Mouse (Mus musculus) cerebellum, adult 2 months (tissue): Measurements from ENCODE around the gene Ankmy1. TPM values are rescaled to one million over a fixed set of nuclear protein-coding genes. Genes with fewer than 3 reads are reported as not detected.
A peak's percentile ranks its signal among the peaks of the same experiment; 100 is the strongest.

Experiments
- DNase-seq, 2 experiments: peaks; one replicate each; pipeline ENCODE4 v3.0.0; 2021
- H3K27ac ChIP-seq: fragments of 200-500 bp; 2 replicates; pipeline ENCODE4 v1.5.1; 2012; ENCODE audit warnings: low read length, control low read depth, inconsistent platforms; ENCODE audit not compliant: insufficient read depth
- H3K27me3 ChIP-seq: fragments of 200-500 bp; 2 replicates; pipeline ENCODE4 v1.6.1; 2012; ENCODE audit warnings: inconsistent platforms, mild to moderate bottlenecking, low read length, moderate library complexity; ENCODE audit not compliant: control insufficient read depth, insufficient read depth
- H3K4me1 ChIP-seq: fragments of 200-500 bp; 2 replicates; pipeline ENCODE4 v1.6.1; 2011; ENCODE audit warnings: low read length; ENCODE audit not compliant: control insufficient read depth, insufficient read depth
- H3K4me3 ChIP-seq: fragments of 200-500 bp; replicated peaks from 2 replicates; pipeline ENCODE3; 2011; ENCODE audit warnings: mild to moderate bottlenecking, low read depth, low read length, control low read depth; ENCODE audit not compliant: insufficient read depth
- CTCF ChIP-seq: fragments of 200-500 bp; IDR thresholded peaks from 2 replicates; pipeline ENCODE4 v1.5.1; 2011; ENCODE audit warnings: low read depth, mild to moderate bottlenecking, control low read depth, low read length, moderate library complexity, borderline replicate concordance; ENCODE audit not compliant: insufficient read depth
- POLR2A ChIP-seq: fragments of 200-500 bp; IDR thresholded peaks from 2 replicates; pipeline ENCODE4 v1.6.1; 2011; ENCODE audit warnings: low read length, control low read depth, borderline replicate concordance; ENCODE audit not compliant: insufficient read depth
- whole genome bisulfite sequencing: fragments of 180-500 bp; shearing (Covaris S2); methylation state at CpG from one replicate; pipeline ENCODE4 v1.1.7; 2018; 5-methylcytosine and 5-hydroxymethylcytosine counted together
- polyA plus RNA-seq: library from polyadenylated mRNA; depleted of rRNA; stranded (reverse); fragments of >200 nt; gene quantifications from 2 replicates; pipeline ENCODE4 v1.2.3, GENCODE M21; 2012

Gene Ankmy1
- polyA plus RNA-seq, 1 experiment, result 0.46 TPM

DNA sequence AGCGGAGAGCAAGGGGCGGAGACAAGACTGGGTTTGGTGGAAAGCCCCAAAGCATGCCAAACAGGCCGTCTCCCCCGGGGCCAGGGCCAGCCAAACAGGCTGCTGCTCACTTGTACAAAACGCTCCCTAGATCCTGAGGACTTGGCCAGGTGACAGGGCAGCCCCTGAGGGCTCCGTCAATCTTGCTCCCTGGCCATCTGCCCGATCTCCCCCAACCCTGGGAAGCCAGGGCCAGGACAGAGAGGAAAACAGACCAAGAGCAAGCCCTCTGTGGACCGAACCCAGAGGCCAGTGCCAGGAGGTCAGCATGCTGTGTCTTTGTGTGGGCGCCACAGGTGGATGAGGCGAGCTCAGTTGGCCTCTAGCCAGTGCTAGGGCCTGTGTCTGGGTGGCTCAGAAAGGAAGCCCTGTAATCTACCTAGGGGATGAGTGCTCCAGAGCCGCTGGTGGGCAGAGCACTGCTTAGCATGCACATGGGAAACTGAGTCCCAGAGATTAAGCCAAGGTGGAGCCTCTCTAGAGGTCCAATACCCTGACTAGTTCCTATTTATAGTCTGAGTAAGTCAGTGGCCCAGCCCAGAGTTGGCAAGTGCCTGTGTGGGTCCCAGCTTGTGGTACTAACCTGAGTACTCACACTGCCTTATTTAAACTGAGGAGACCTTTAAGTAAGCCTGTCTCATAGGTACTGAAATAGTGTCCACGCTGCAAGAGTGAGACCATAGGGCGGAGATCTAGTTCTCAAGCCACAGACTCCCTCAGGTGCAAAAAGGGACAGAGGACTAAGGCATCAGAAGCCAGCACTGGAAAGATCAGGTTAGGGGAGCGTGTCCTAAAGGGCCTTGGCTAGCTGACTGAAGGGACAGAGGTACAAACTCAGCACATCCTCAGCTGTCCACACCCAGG lies 64.5 kb downstream of the Ankmy1 start:
- Histone ChIP-seq H3K4me3 (no peak overlapping the region), H3K27me3 (no peaks in the 10 kb centered on the region), H3K27ac (no peak overlapping the region), H3K4me1 (peaks cover 47% of the 10 kb centered on the region)
- DNase-seq, result peak; percentile 70 to 72
- no peak for TF ChIP-seq CTCF
- TF ChIP-seq POLR2A, result no peak
- 18% methylated on average over 14 of the region's 14 CpGs for WGBS

DNA sequence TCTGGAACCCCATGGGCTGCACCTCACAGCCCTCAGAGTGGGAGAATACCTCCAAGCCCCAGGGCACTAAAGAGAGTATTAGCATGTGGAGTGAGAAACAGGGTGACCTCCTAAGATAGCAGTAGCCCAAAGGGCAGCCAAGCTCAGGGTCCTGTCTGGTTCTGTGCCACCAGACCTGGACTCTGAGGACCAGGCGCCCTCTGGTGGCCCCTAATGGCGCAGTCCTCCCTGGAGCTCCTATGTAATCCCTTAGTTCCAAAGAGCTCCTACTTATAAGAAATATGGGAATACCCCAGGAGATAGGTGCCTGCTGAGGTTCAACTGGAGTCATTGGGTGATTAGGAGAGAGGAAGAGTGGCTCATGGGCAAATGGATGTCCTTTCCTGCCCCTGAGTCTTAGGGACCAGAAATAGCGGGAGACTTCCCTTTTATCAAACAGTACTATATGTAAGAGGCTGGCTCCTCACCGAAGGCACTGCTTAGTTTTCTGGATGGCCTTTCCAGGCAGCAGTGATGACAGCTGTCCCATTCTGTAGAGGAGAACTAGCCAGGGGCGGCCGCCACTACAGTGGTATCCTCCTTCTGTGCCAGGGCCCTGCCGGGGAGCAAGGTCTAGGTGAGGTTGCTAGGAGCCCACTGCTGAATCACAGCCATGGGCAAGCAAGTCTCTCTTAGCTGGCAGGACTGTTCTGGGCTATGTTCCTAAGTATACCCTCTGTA lies 68.6 kb downstream of the Ankmy1 start:
- Histone ChIP-seq H3K27me3 (no peaks in the 10 kb centered on the region), H3K4me1 (peaks cover 37% of the 10 kb centered on the region), H3K4me3 (peak overlapping the region; percentile 24), H3K27ac (no peak overlapping the region)
- DNase-seq, result peak; percentile 82 to 87
- 16% methylated on average over 7 of the region's 7 CpGs for WGBS
- TF ChIP-seq CTCF (peak; percentile 87), POLR2A (no peak)

DNA sequence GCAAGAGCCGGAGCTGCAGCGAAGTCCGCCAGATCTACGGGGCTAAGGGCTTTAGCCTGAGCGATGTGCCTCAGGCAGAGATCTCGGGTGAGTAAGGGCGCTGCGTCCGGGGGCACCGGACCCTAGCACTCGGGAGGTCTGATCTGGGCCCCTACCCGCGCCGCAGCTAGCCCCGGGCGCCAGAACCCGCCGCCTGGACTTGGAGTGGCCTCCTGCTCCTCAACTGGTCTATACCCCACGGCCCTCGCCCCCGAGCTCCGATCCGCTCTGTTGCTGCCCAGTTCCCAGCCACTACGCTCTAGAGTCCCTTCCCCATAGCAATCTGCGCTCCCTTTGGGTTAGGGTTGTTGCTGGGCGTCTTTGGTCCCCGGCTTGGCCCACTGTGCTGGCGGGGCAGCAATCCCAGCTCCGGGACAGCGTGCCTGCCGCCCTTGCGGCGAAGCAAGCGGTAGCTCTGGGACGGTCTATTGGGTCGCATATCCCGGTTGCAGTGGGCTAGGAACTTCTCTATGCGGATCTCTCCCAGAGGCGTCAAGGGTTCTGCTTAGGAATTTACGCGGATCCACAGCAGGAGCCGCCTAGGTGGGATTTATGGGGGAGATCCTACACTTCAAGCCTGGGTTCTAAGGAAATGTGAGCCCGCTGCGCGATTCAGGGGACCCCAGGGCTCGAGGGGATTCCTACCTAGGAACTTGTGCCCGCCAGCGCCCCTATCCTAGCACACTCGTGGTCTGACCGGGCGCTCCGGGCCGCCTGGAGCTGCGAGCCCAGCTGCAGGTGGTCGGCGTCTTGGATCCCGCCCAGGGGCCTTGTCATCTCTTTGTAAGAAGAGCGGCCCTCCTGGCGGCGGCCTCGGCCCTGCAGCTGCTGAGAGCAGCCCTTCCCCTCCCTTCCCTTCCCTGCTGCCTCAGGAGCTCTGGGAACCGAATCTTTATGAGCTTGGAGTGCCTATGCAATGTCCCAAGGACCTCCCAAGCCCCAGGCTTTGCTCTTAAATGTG lies 70.4 kb downstream of the Ankmy1 start:
- TF ChIP-seq CTCF (no peak), POLR2A (no peak)
- Histone ChIP-seq H3K27me3 (no peaks in the 10 kb centered on the region), H3K27ac (peak overlapping the region; percentile 84), H3K4me1 (peaks cover 20% of the 10 kb centered on the region), H3K4me3 (peak overlapping the region; percentile 86)
- WGBS, result 1% methylated on average over 62 of the region's 62 CpGs
- peak; percentile 50 to 71 for DNase-seq

DNA sequence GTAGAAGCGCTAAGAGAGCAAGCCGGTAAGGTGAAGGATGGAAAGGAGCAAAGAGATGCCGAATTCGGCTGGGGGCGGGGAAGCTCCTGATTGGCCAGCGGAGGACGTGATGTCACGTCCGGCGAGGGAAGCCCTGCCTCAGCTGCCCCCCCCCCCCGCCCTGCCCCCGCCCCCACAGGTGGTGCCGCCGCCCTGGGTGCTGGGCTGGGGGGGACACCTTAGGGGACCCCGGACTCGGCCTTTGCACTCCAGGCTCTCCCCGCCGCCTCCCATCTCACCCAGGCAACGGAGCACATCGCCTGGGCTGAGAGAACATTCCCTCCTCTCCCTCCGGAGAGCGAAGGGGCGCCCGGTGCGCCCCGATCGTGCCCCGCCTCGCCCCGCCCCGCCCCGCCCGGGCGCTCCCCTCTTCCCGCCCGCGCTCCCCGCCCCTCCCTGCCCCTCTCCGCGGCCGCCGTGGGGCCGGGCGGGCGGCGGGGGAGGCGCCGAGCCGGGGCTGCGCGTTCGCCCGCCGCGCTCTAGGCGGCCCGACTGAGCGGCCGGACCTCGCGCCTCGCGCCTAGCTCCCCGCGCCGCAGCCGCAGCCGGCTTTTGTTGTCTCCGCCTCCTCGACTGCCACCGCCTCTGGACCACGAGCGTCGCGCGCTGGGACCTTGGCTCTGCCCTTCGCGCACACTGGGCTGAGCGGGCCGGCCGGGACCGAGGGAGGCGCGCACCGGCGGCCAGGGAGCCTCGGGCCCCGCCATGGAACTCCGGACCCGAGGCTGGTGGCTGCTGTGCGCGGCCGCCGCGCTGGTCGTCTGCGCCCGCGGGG lies 71.3 kb downstream of the Ankmy1 start, which contains the start of gene Gpc1:
Gpc1 (plus strand) TSS at position 458 of the 814 bp plus-strand sequence.
- H3K27me3 ChIP-seq, result no peaks in the 10 kb centered on the region
- WGBS, result under 1% methylated on average over 70 of the region's 99 CpGs
- H3K4me3 ChIP-seq, result peak within 1 kb of the TSS; percentile 86
- peak within 1 kb of the TSS; percentile 96 for H3K27ac ChIP-seq
- peaks cover 14% of the 10 kb centered on the region for H3K4me1 ChIP-seq
- DNase-seq, result peak; percentile 95
- no peak for TF ChIP-seq CTCF
- TF ChIP-seq POLR2A, result peak; percentile 93

DNA sequence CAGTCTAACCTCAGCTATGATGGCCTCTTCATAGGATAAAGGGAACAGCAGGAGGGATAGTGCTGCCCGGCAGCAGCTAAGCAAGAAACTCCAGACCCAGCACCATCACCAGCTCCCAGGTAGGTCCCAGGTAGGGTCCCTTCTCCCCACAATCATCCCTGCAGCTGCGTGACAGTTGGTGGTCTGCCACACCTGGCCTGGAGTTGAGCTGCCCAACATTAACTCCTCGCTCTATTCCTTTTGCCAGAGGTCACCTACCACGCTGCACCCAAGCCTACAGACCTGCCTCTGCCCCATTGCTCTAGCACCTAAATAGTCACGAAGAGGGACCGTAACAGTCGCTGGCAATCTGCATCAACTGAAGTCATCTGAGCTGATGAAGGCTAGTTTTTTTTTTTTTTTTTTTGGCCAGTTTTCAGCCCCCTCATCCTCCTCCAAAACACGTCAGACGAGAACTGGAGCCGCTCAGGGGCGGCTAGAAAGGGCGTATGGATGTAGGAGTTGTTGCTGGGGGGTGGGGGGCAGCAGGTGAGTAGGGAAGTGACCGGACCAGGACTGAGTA lies 72.0 kb downstream of the Ankmy1 start:
- peaks cover 14% of the 10 kb centered on the region for H3K4me1 ChIP-seq
- 3% methylated on average over 13 of the region's 13 CpGs for WGBS
- peak overlapping the region; percentile 95 for H3K27ac ChIP-seq
- H3K27me3 ChIP-seq, result no peaks in the 10 kb centered on the region
- no peak; the same call in 1 of the 2 replicates for TF ChIP-seq POLR2A
- no peak for TF ChIP-seq CTCF
- peak overlapping the region; percentile 85 for H3K4me3 ChIP-seq
- peak in 1 of 2 experiments; percentile 42 for DNase-seq

DNA sequence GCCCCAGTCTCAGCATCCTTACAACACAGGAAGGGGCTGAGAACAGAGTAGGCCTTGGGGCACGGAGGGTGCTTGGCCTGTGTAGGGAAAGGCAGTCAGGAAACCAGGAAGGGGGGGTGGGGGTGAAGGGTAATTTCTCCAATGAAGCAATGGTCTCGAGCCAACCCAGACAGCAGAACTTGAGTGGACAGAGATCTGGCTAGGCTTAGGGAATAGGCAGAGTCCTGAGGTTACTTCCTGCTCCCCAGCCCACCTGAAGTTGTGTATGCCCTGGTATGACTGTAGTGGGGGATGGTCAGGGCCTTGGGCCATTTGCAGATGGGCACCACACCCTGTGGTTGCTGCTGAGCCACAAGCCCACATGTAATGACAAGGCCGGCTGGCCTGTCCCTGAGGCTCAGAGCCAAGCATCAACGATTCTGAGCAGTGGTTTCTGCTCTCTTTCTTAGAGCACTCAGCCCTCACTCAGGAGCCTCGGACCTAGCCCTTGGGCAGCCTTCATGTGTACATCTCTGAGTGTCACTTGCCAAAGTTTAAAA lies 86.9 kb downstream of the Ankmy1 start:
- H3K27me3 ChIP-seq, result no peaks in the 10 kb centered on the region
- DNase-seq, result no peak
- WGBS, result 60% methylated on average over 5 of the region's 5 CpGs
- no peak overlapping the region for H3K4me3 ChIP-seq
- H3K27ac ChIP-seq, result no peak overlapping the region
- TF ChIP-seq CTCF (no peak), POLR2A (no peak)
- H3K4me1 ChIP-seq, result no peaks in the 10 kb centered on the region
